Mouse (Mus musculus): ENCODE measurements around the gene Plbd2.

DNA sequence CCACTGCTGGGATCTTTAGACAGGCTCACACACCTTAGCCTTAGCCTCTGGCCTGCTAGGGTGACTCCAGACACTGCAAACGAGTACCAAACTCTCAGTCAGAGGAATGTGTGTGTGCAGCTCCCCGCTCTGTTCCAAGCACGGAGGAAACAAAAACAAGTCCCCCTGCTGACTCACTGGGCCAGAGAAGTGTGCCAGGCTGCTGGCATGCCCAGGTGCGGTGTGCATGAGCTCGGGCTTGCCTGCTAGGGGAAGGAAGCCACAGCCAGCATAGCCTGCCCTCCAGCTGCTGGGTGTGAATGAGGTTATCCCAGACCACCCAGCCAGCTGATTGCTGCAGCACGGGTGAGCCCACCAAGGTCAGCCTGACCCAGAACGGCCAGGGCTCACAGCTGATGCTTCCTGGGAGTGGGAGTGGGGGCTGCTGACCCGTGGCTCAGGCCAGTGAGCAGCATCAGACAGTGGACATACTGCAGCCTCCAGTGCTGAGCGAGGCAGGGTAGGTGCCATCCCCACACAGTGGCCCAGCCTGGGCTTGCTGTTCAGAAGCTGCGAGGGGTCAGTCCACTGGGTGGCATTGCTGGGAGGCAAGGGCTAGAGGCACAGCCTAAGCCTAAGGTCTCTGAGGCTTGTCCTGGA lies 8.2 kb downstream of the Plbd2 start:
- no peak for TF ChIP-seq CTCF (IDR thresholded peaks at IDR 0.05; ENCODE audit: borderline replicate concordance, extremely low read depth, insufficient read depth, insufficient read length)
- TF ChIP-seq POLR2A (IDR thresholded peaks at IDR 0.05; ENCODE audit: borderline replicate concordance, extremely low read depth, insufficient read depth, insufficient read length, poor library complexity, severe bottlenecking), result no peak
